Mouse (Mus musculus): ENCODE measurements around the gene Ccsap. TPM values are rescaled to one million over a fixed set of nuclear protein-coding genes. Genes with fewer than 3 reads are reported as not detected.
A peak's percentile ranks its signal among the peaks of the same experiment; 100 is the strongest.

The Ccsap gene
- polyA plus RNA-seq, 1 experiment from 2014 or later, result 1.2 TPM

DNA sequence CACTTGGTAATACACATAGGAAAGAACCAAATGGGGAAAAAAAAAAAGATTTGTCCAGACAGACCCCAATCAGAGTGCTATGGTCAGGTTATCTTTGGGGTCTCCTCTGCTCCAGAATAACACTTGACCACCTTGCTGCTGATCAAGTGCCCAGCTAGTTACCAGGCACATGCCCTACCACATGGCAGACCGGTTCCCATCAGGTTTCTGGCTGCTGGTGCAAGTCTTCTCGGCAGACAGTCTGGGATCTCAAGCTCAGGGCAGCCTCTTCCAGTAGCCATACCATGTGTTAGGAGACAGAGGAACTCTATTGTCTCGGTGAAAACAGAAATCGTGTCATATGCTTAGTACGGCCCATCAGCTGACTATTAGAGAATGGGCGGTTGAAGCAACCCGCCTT is 33.3 kb downstream of the Ccsap start:
- DNase-seq (no peak), ATAC-seq (no peak)

DNA sequence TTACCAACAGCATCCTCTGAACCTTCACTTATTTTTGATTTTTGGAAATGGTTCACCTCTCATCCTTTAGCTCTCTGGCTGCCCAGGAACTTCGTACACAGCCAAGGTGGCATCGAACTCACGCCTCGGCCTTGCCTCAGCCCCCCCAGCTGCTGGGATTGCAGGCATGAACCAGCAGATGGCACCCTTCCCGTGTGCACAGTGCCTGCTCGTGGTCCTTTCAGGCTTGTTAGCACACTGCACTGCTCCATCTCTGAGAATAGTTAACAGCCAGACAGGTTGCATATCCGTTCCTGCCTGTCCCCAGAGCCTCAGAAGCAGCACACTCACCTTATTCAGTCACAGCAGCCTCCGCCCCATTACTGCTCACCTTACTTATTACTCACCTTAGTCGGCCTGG is 34.0 kb downstream of the Ccsap start:
- no peak overlapping the region for H3K27ac ChIP-seq (ENCODE audit: low read depth)
- H3K9me3 ChIP-seq (ENCODE audit: low read length), result no peaks in the 10 kb centered on the region
- no peak overlapping the region for H3K9ac ChIP-seq (replicated peaks)
- WGBS (ENCODE audit: insufficient replicate concordance), result 67% methylated on average over 9 of the region's 9 CpGs
- peak; percentile 65 for TF ChIP-seq CTCF (IDR thresholded peaks at IDR 0.05; ENCODE audit: low read depth)
- TF ChIP-seq EP300 (IDR thresholded peaks at IDR 0.05; ENCODE audit: low read depth), result no peak
- H3K27me3 ChIP-seq (ENCODE audit: insufficient read depth, low read length), result no peaks in the 10 kb centered on the region
- peaks cover 39% of the 10 kb centered on the region for H3K36me3 ChIP-seq (replicated peaks; ENCODE audit: insufficient read depth, low read length)
- no peak overlapping the region for H3K4me2 ChIP-seq (ENCODE audit: low read depth, low read length)
- no peak for DNase-seq
- H3K4me1 ChIP-seq (ENCODE audit: insufficient read depth), result 0 out of 2 replicates have a peak, but pooled peaks cover 8% of the 10 kb centered on the region
- H3K4me3 ChIP-seq (ENCODE audit: low read depth, low read length), result no peak overlapping the region
- peak; percentile 33; the same call in 1 of the 2 replicates for ATAC-seq

More for the DNA sequence above, 33.3 kb downstream of the Ccsap start:
- H3K27me3 ChIP-seq (ENCODE audit: insufficient read depth, low read length), result no peaks in the 10 kb centered on the region
- no peak overlapping the region for H3K9ac ChIP-seq (replicated peaks)
- no peak overlapping the region for H3K4me3 ChIP-seq (ENCODE audit: low read depth, low read length)
- no peak overlapping the region for H3K4me2 ChIP-seq (ENCODE audit: low read depth, low read length)
- H3K4me1 ChIP-seq (ENCODE audit: insufficient read depth), result 0 out of 2 replicates have a peak, but pooled peaks cover 3% of the 10 kb centered on the region
- H3K36me3 ChIP-seq (replicated peaks; ENCODE audit: insufficient read depth, low read length), result peaks cover 42% of the 10 kb centered on the region
- TF ChIP-seq CTCF (IDR thresholded peaks at IDR 0.05; ENCODE audit: low read depth), result no peak
- TF ChIP-seq EP300 (IDR thresholded peaks at IDR 0.05; ENCODE audit: low read depth), result no peak
- whole genome bisulfite sequencing (ENCODE audit: insufficient replicate concordance), result 85% methylated on average over 7 of the region's 7 CpGs
- H3K9me3 ChIP-seq (ENCODE audit: low read length), result no peaks in the 10 kb centered on the region
- no peak overlapping the region for H3K27ac ChIP-seq (ENCODE audit: low read depth)

DNA sequence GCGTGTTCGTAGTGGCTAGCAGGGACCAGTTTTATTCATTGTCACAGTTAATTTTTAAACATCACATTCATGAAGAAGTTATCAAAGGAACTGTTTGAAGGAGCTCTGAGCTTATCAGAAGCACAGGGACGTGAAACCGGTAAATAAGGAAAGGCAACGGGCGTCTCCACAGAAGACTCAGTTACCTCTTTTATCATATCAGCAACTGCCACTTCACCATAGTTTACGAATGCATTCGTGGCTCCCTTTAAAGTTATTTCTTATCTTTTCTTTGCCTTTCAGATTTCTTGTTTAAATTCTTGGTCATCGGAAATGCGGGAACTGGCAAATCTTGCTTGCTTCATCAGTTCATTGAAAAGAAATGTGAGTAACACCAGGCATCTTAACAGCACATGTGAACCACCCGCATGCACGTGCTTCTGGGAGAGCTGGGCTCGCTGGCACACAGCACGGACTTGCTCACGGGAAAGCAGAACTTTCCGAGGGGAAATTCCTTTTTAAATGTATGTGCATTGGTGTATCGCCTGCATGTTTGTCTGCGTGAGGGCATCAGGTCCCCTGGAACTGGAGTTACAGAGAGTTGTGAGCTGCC is 36.4 kb downstream of the Ccsap start:
- Histone ChIP-seq H3K4me3 (ENCODE audit: low read depth, low read length) (no peak overlapping the region), H3K4me1 (ENCODE audit: insufficient read depth) (peaks cover 20% of the 10 kb centered on the region; the same call in 1 of the 2 replicates), H3K36me3 (replicated peaks; ENCODE audit: insufficient read depth, low read length) (peaks cover 20% of the 10 kb centered on the region), H3K4me2 (ENCODE audit: low read depth, low read length) (no peak overlapping the region), H3K27me3 (ENCODE audit: insufficient read depth, low read length) (no peaks in the 10 kb centered on the region), H3K9me3 (ENCODE audit: low read length) (no peaks in the 10 kb centered on the region), H3K9ac (replicated peaks) (no peak overlapping the region), H3K27ac (ENCODE audit: low read depth) (0 out of 2 replicates have a peak overlapping the region, but pooled peaks have one; percentile 29)
- TF ChIP-seq CTCF (IDR thresholded peaks at IDR 0.05; ENCODE audit: low read depth) (no peak), EP300 (IDR thresholded peaks at IDR 0.05; ENCODE audit: low read depth) (peak; percentile 95)
- WGBS (ENCODE audit: insufficient replicate concordance), result 57% methylated on average over 18 of the region's 18 CpGs
- DNase-seq (no peak), ATAC-seq (peak; percentile 28)

DNA sequence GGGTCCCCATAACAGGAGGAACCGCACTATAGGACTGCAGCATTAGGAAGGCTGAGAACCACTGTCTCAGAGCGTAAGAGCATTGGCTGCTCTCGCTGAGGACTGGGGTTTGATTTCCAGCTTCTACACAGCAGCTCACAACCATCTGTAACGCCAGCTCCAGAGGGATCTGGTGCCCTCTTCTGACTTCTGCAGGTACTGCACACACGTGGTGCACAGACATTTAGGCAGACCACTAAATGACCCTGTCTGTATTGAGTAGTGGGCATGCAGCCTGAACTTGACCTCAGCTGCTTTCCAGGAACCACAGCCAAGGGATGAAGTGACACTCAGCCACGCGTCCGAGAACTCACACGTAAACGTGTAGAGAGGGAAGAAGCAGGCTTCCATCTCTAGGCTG is 36.9 kb downstream of the Ccsap start:
- Histone ChIP-seq H3K4me1 (ENCODE audit: insufficient read depth) (peaks cover 22% of the 10 kb centered on the region; the same call in 1 of the 2 replicates), H3K36me3 (replicated peaks; ENCODE audit: insufficient read depth, low read length) (peaks cover 15% of the 10 kb centered on the region), H3K4me2 (ENCODE audit: low read depth, low read length) (no peak overlapping the region), H3K27me3 (ENCODE audit: insufficient read depth, low read length) (no peaks in the 10 kb centered on the region), H3K9me3 (ENCODE audit: low read length) (no peaks in the 10 kb centered on the region), H3K9ac (replicated peaks) (no peak overlapping the region), H3K27ac (ENCODE audit: low read depth) (0 out of 2 replicates have a peak overlapping the region, but pooled peaks have one; percentile 29), H3K4me3 (ENCODE audit: low read depth, low read length) (no peak overlapping the region)
- ATAC-seq, result no peak
- DNase-seq, result no peak
- 73% methylated on average over 10 of the region's 10 CpGs for WGBS (ENCODE audit: insufficient replicate concordance)
- TF ChIP-seq CTCF (IDR thresholded peaks at IDR 0.05; ENCODE audit: low read depth) (peak; percentile 61), EP300 (IDR thresholded peaks at IDR 0.05; ENCODE audit: low read depth) (no peak)

DNA sequence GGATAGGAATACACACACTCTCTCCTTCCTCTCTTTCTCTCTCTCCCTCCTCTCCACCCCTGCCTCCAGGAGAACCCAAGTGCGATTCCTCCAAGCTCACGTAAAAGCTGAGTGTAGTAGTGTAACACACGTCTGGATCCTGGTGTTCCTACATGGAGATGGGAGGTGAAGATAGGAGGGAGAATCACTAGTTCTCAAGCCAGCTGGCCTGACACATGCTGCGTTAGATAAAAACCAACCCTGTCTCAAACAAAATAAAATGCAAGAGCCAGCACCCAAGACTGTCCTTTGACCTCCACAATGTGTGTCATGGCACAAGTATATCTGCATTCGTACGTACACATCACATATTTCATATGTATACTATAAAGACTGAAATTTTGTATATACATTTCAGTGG is 39.2 kb downstream of the Ccsap start:
- Histone ChIP-seq H3K9me3 (ENCODE audit: low read length) (no peaks in the 10 kb centered on the region), H3K36me3 (replicated peaks; ENCODE audit: insufficient read depth, low read length) (peaks cover 4% of the 10 kb centered on the region), H3K9ac (replicated peaks) (peak overlapping the region; percentile 39), H3K27me3 (ENCODE audit: insufficient read depth, low read length) (no peaks in the 10 kb centered on the region), H3K4me2 (ENCODE audit: low read depth, low read length) (peak overlapping the region; percentile 64), H3K4me3 (ENCODE audit: low read depth, low read length) (no peak overlapping the region), H3K4me1 (ENCODE audit: insufficient read depth) (peaks cover 26% of the 10 kb centered on the region; the same call in 1 of the 2 replicates), H3K27ac (ENCODE audit: low read depth) (peak overlapping the region; percentile 67)
- DNase-seq, result no peak
- no peak for ATAC-seq
- peak; percentile 68 for TF ChIP-seq EP300 (IDR thresholded peaks at IDR 0.05; ENCODE audit: low read depth)
- no peak for TF ChIP-seq CTCF (IDR thresholded peaks at IDR 0.05; ENCODE audit: low read depth)
- WGBS (ENCODE audit: insufficient replicate concordance), result 46% methylated on average over 6 of the region's 6 CpGs

DNA sequence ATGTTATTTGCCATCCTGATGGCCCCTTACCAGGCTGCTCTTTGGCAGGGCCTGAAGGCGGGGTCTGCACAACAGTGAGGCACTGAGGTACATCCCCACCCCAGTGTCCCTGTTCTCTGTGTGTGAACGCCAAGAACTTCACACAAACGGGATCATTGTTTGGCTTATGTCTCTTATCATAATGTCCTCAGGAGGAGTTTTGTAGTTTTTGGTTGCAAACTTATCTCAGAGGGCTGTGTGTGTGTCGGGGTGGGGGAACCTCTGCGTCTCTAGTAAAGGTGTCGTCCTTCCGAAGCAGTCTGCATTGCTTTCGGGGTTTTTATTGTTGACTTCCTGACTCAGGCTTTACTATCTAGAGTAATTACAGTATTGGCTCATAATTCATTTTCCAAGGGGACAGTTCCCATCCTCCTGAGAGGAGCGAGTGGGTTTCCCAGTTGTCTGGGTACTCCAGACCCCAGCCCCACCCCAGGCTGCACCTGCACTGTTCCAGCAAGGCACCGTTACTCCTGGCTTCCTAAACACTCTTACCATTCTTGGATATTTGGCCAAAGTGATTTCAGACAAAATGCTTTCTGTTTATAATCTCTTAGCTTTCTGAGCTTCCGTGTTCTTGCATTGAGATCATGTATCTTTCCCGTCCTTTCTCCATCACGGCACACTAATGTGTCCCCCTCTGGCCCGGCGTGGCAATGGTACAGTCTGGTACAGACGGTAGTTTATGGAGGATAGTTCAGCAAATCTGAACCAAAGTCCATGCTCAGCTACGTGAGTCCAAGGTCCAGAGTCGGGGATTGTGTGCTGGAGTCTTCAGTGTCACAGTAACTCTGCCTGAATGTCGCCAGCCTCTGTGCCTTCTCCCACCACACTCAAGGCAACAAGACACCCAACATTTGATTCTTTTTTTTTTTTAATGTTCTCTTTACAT is 40.1 kb downstream of the Ccsap start:
- H3K4me3 ChIP-seq (ENCODE audit: low read depth, low read length), result 0 out of 2 replicates have a peak overlapping the region, but pooled peaks have one; percentile 5
- peak overlapping the region; percentile 67 for H3K27ac ChIP-seq (ENCODE audit: low read depth)
- DNase-seq (peak; percentile 54), ATAC-seq (peak; percentile 87)
- no peaks in the 10 kb centered on the region for H3K9me3 ChIP-seq (ENCODE audit: low read length)
- H3K36me3 ChIP-seq (replicated peaks; ENCODE audit: insufficient read depth, low read length), result peaks cover 6% of the 10 kb centered on the region
- 50% methylated on average over 19 of the region's 19 CpGs for WGBS (ENCODE audit: insufficient replicate concordance)
- peaks cover 27% of the 10 kb centered on the region; the same call in 1 of the 2 replicates for H3K4me1 ChIP-seq (ENCODE audit: insufficient read depth)
- no peak for TF ChIP-seq CTCF (IDR thresholded peaks at IDR 0.05; ENCODE audit: low read depth)
- peak; percentile 79 for TF ChIP-seq EP300 (IDR thresholded peaks at IDR 0.05; ENCODE audit: low read depth)
- no peaks in the 10 kb centered on the region for H3K27me3 ChIP-seq (ENCODE audit: insufficient read depth, low read length)
- peak overlapping the region; percentile 64 for H3K4me2 ChIP-seq (ENCODE audit: low read depth, low read length)
- H3K9ac ChIP-seq (replicated peaks), result peak overlapping the region; percentile 39; the same call in 1 of the 2 replicates
